Mouse (Mus musculus) kidney, adult 2 months (tissue): ENCODE results near the gene Elmo1.

ENCODE experiments used
- CTCF ChIP-seq: fragments of 200-500 bp; conservative IDR thresholded peaks from 2 replicates; pipeline ENCODE4 v1.5.1; 2011; ENCODE audit warnings: low read depth, mild to moderate bottlenecking, control low read depth, low read length, moderate library complexity, mixed read lengths; ENCODE audit not compliant: insufficient read depth, insufficient read length
- POLR2A ChIP-seq: fragments of 200-500 bp; IDR thresholded peaks from one replicate; pipeline ENCODE4 v1.6.1; 2011; ENCODE audit warnings: low read depth, low read length, control low read depth

DNA sequence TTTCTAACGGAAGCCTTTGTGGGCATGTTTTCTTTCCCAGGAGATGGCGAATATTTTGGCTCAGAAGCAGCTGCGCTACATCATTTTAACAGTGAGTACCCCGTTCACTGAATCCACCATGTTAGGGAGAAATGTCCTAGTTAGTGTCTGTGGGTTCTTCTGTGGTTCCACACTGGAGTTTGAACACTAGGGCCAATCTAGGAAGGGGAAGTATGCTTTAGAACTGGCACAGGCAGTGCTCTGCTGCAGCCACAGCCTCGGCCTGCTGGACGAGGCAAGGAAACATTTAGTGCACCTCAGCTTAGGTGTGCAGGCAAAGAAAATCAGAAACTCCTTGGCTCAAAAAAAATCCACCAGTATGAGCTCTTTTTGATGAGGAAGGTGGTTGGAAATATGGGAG, 196.3 kb downstream of the Elmo1 start:
- no peak for TF ChIP-seq CTCF
- TF ChIP-seq POLR2A: no peak
